Mouse (Mus musculus) neural tube, embryonic 12.5 days (tissue): ENCODE measurements around the gene Got1. TPM values are rescaled to one million over a fixed set of nuclear protein-coding genes. Genes with fewer than 3 reads are reported as not detected.
"Not testable (repeated sequence)": the region's sequence is repeated elsewhere in the genome, so short reads cannot be mapped to it uniquely, and the experiment has no call there.

ENCODE experiments used
- ATAC-seq: fragments of 200-750 bp; cut with Nextera tagmentation; 2 replicates; pipeline ENCODE4 v1.8.0; 2017; ENCODE audit warnings: low read depth, mild to moderate bottlenecking, moderate TSS enrichment, moderate library complexity; ENCODE audit not compliant: low FRiP score
- H3K27ac ChIP-seq: fragments of 300-500 bp; sonication (generic); 2 replicates; pipeline ENCODE4 v1.5.1; 2016
- H3K27me3 ChIP-seq: fragments of 300-500 bp; sonication (generic); replicated peaks from 2 replicates; pipeline ENCODE4 v1.6.1; 2016; ENCODE audit warnings: mild to moderate bottlenecking
- H3K36me3 ChIP-seq: fragments of 300-500 bp; sonication (generic); 2 replicates; pipeline ENCODE4 v1.6.1; 2016; ENCODE audit warnings: mild to moderate bottlenecking
- H3K4me1 ChIP-seq: fragments of 300-500 bp; sonication (generic); 2 replicates; pipeline ENCODE4 v1.6.1; 2016
- H3K4me2 ChIP-seq: fragments of 300-500 bp; sonication (generic); replicated peaks from 2 replicates; pipeline ENCODE4 v1.6.1; 2016; ENCODE audit warnings: mild to moderate bottlenecking
- H3K4me3 ChIP-seq: fragments of 300-500 bp; sonication (generic); 2 replicates; pipeline ENCODE4 v1.5.1; 2016
- H3K9ac ChIP-seq: fragments of 300-500 bp; sonication (generic); 2 replicates; pipeline ENCODE4 v1.6.1; 2016; ENCODE audit warnings: mild to moderate bottlenecking
- H3K9me3 ChIP-seq: fragments of 300-500 bp; sonication (generic); 2 replicates; pipeline ENCODE4 v1.6.1; 2016; ENCODE audit warnings: mild to moderate bottlenecking
- WGBS: fragments of 180-500 bp; shearing (Covaris S2); methylation state at CpG from one replicate; pipeline ENCODE4 v1.1.7; 2016; 5-methylcytosine and 5-hydroxymethylcytosine counted together
- polyA plus RNA-seq: library from polyadenylated mRNA; unstranded; fragments of >200 nt; fragmentation: Nextera tagmentation; extraction: Ambion mirVana; gene quantifications from 2 replicates; pipeline ENCODE4 v1.2.1, GENCODE M21; 2016

The Got1 gene
- polyA plus RNA-seq, 1 experiment from 2014 or later, result 69.7 TPM

DNA sequence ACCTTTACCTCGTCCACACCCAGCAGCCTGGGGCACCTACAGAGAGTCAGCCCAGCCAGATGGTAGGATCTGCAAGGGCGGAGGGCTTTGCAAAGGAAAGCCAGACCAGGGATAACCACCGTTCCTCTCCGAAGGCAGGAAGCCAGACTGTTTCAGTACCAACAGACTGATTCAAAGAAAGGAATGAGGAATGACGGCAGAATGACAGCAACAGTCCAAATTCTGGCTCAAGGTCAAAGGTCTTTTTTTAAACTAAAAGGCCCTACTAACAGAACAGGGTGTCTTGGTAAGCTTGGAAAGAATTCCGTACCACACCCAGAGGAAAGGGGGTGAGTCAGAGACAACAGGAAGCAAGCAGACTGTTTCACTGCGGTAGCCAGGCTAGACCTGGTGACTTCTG is 25.5 kb downstream of the Got1 start:
- H3K9ac ChIP-seq, result no peak overlapping the region
- H3K9me3 ChIP-seq, result no peaks in the 10 kb centered on the region
- H3K27me3 ChIP-seq, result no peaks in the 10 kb centered on the region
- WGBS, result 90% methylated on average over 7 of the region's 7 CpGs
- peaks cover 31% of the 10 kb centered on the region for H3K36me3 ChIP-seq
- H3K4me3 ChIP-seq, result no peak overlapping the region
- no peak for ATAC-seq
- 0 out of 2 replicates have a peak, but pooled peaks cover 2% of the 10 kb centered on the region for H3K4me1 ChIP-seq
- H3K4me2 ChIP-seq, result no peak overlapping the region
- H3K27ac ChIP-seq, result no peak overlapping the region

DNA sequence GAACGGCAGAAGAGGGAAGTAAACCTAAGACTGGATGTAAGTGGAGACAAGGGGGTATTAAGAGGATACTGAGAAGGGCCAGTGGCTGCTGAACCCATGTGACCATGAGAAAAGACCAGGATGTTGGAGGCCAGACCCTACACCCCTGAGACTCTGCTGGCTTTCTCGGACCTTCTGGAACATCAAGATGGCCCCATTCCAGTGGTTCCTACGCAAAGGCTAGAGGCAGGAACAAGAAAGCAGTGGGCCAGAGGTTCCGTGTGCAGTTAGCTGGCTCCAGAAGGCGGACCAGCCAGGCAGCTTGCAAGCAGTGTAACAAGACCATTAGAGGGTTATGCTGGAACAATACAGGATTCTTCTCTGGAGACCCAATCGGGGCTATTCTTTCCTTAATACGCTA is 27.0 kb downstream of the Got1 start:
- Histone ChIP-seq H3K27ac (no peak overlapping the region), H3K9ac (no peak overlapping the region), H3K4me1 (0 out of 2 replicates have a peak, but pooled peaks cover 2% of the 10 kb centered on the region), H3K4me2 (no peak overlapping the region), H3K9me3 (no peaks in the 10 kb centered on the region), H3K4me3 (no peak overlapping the region), H3K27me3 (no peaks in the 10 kb centered on the region), H3K36me3 (peaks cover 25% of the 10 kb centered on the region)
- 83% methylated on average over 7 of the region's 7 CpGs for WGBS
- no peak for ATAC-seq

DNA sequence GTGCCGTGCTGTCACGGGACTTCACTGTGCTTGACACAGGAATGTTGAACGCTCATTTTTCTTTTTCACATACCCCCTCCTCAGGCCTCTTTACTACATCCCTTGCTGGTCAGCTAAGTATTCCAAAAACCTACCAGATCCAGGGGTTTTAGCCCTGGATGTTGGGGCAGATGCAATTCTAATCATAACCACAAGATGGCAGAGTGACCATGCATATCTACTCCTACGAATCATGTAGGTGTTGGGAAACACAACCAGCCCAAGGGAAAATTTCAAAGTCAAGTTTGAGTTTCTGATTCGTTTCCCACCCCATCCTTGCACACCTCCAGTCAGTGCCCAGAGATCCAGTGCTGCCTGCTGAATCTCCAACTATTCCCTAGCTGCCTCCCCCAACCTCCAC is 28.6 kb downstream of the Got1 start:
- H3K9me3 ChIP-seq, result no peaks in the 10 kb centered on the region
- no peaks in the 10 kb centered on the region for H3K27me3 ChIP-seq
- H3K36me3 ChIP-seq, result peaks cover 18% of the 10 kb centered on the region
- no peak overlapping the region for H3K9ac ChIP-seq
- 0 out of 2 replicates have a peak, but pooled peaks cover 2% of the 10 kb centered on the region for H3K4me1 ChIP-seq
- no peak overlapping the region for H3K4me2 ChIP-seq
- H3K27ac ChIP-seq, result no peak overlapping the region
- H3K4me3 ChIP-seq, result no peak overlapping the region
- no peak for ATAC-seq
- 21% methylated on average over 5 of the region's 5 CpGs for WGBS

DNA sequence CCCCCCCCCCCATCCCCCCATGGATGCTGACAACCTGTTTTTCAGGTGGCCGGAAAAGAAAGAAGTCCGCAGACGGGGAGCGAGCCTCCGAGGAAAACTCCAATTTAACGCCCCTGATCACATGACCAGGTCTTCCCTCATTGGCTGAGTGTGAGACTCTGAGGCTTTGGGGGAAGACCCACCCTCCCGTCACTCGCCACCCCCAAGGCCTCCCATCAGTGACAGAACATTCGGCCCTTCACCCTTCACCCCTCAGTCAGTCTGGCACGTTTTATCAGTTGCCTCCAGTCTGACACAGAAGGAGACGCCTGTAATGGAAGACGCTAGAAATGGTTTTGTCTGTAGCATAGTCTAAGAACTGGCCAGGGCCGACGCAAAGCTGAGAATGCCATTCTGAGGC is 29.5 kb downstream of the Got1 start:
- peak overlapping the region; percentile 38; the same call in 1 of the 2 replicates for H3K9ac ChIP-seq
- H3K36me3 ChIP-seq, result peaks cover 9% of the 10 kb centered on the region
- H3K4me1 ChIP-seq, result 0 out of 2 replicates have a peak, but pooled peaks cover 2% of the 10 kb centered on the region
- peak overlapping the region; percentile 64 for H3K4me2 ChIP-seq
- H3K4me3 ChIP-seq, result peak overlapping the region; percentile 23
- 13% methylated on average over 14 of the region's 14 CpGs for WGBS
- no peak overlapping the region for H3K27ac ChIP-seq
- H3K9me3 ChIP-seq, result no peaks in the 10 kb centered on the region
- peak; percentile 48; the same call in 1 of the 2 replicates for ATAC-seq
- no peaks in the 10 kb centered on the region for H3K27me3 ChIP-seq

DNA sequence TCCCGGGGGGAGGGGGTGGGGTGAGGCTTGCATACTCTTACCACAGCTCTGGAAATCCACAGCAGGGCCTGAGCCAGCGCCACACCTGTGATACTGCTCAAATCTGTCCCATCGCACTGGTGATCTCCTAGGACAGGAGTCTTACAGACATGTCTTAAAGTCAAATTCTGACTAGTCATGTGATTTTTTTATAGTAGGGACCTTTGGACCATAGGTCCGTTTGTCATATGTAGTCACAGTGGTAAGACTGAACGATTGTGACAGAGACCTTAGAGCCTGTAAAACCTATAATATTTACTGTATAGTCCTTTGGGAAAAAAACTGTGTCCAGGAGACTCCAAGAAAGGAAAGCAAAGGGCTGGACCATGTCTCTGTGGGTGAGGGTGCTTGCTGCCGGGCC is 30.5 kb downstream of the Got1 start:
- 80% methylated on average over 6 of the region's 6 CpGs for WGBS
- H3K4me1 ChIP-seq, result 0 out of 2 replicates have a peak, but pooled peaks cover 2% of the 10 kb centered on the region

DNA sequence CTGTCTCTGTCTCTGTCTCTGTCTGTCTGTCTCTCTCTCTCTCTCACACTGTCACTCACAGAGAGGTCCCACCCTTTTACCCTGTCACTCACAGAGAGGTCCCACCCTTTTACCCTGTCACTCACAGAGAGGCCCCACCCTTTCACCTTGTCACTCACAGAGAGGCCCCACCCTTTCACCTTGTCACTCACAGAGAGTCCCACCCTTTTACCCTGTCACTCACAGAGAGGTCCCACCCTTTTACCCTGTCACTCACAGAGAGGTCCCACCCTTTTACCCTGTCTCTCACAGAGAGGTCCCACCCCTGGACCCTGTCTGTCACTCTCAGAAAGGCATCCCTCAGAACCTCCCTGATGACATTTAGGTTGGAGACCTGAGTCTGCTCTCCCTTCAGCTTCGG is 31.1 kb downstream of the Got1 start:
- not testable (repeated sequence) for H3K36me3 ChIP-seq, H3K4me3 ChIP-seq, H3K9me3 ChIP-seq

More for the DNA sequence above, 30.5 kb downstream of the Got1 start:
- Histone ChIP-seq H3K36me3 (peaks cover 5% of the 10 kb centered on the region; the same call in 1 of the 2 replicates), H3K9ac (no peak overlapping the region), H3K9me3 (no peaks in the 10 kb centered on the region), H3K4me3 (no peak overlapping the region), H3K27me3 (no peaks in the 10 kb centered on the region), H3K27ac (no peak overlapping the region), H3K4me2 (no peak overlapping the region)
- no peak for ATAC-seq

DNA sequence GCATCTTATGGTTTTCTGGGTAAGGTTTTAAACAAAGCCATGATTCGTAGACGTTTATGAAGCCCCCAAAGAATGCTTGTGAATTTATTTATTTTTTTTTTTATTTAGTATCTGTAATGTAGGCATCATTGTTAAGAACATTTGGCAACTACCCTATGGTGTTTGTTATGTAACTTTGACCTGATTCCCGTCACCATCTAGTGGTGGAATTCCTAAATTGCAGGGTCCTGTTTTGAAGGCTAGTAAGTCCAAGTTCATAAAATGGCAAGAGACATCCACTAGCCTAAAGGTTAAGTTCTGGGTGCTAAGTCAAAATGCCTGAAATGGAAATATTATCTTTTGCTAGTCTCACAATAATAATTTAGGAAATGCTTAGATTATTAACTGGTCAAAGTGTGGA is 37.0 kb downstream of the Got1 start:
- 43% methylated on average over 3 of the region's 3 CpGs for WGBS
- Histone ChIP-seq H3K9me3 (no peaks in the 10 kb centered on the region), H3K4me2 (no peak overlapping the region), H3K27me3 (no peaks in the 10 kb centered on the region), H3K4me1 (no peaks in the 10 kb centered on the region), H3K4me3 (no peak overlapping the region), H3K9ac (no peak overlapping the region), H3K27ac (no peak overlapping the region), H3K36me3 (no peaks in the 10 kb centered on the region)
- no peak for ATAC-seq

More for the DNA sequence above, 31.1 kb downstream of the Got1 start:
- H3K4me1 ChIP-seq, H3K27ac ChIP-seq, H3K9ac ChIP-seq, H3K4me2 ChIP-seq, ATAC-seq, H3K27me3 ChIP-seq: not testable (repeated sequence)
- 85% methylated on average over 1 of the region's 1 CpGs for WGBS

DNA sequence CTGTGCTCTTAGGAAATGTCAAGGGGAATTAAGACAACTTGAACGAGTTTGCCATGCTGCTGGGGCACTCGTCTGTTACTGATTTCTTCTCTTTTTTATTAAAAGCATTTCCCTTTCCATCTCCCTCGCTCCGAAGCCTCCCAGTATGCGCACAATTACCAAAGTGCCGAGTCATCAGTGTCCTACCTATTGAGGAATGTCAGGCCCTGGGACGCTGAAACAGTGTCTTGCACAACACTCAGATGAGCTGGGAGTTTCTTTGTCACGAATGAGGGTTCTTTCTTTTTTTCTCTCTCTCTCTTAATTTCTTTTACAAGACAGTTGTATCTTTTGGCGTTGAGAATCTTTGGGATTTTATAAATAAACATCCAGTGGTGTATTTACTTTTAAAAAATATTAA is 43.9 kb downstream of the Got1 start:
- H3K4me3 ChIP-seq, result no peak overlapping the region
- no peaks in the 10 kb centered on the region for H3K36me3 ChIP-seq
- no peaks in the 10 kb centered on the region for H3K27me3 ChIP-seq
- H3K27ac ChIP-seq, result no peak overlapping the region
- ATAC-seq, result no peak
- no peaks in the 10 kb centered on the region for H3K9me3 ChIP-seq
- no peak overlapping the region for H3K9ac ChIP-seq
- 71% methylated on average over 9 of the region's 9 CpGs for whole genome bisulfite sequencing
- H3K4me2 ChIP-seq, result no peak overlapping the region
- no peaks in the 10 kb centered on the region for H3K4me1 ChIP-seq

DNA sequence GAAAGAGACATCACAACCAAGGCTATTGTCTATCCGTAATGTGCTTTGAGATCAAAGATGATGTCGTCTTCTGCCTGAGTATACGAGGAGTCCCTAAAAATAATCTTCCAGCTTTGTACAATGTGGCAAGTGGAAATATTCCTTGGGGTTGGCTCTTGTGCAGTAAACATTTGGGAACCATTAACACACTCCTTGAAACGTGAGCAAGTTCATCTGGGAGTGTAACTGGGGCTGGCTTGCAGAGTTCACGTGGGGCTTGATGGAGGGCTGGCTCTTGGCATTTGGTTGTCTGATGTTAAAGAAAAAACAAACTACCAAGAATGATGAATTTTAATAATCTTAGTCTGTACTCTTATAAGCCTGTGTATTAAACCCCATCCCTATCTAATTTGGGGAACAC is 45.0 kb downstream of the Got1 start:
- Histone ChIP-seq H3K36me3 (no peaks in the 10 kb centered on the region), H3K27me3 (no peaks in the 10 kb centered on the region), H3K9me3 (no peaks in the 10 kb centered on the region), H3K4me1 (no peaks in the 10 kb centered on the region), H3K4me3 (no peak overlapping the region), H3K9ac (no peak overlapping the region), H3K4me2 (no peak overlapping the region), H3K27ac (no peak overlapping the region)
- 88% methylated on average over 5 of the region's 5 CpGs for WGBS
- no peak for ATAC-seq

DNA sequence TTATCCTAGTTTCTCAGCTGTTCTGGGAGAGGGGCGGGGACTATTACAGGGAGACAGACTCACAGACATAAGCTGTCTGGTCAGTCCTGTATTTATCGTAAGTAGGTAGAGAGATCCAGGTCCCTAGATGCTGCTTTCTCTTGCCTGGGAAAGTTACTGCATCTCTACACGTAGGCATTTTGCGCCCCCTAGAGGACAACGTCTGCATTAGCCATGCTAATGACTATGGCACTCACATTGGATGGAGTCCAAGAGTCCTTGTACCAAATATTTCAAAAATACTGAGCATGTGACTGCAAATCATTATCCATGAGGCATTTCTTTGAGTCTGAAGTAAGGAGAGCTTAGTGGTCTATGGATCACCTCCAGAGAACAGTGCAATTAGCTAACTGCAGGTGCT is 45.5 kb downstream of the Got1 start:
- Histone ChIP-seq H3K4me1 (no peaks in the 10 kb centered on the region), H3K27ac (no peak overlapping the region), H3K9me3 (no peaks in the 10 kb centered on the region), H3K9ac (no peak overlapping the region), H3K36me3 (no peaks in the 10 kb centered on the region), H3K4me3 (no peak overlapping the region), H3K4me2 (no peak overlapping the region), H3K27me3 (no peaks in the 10 kb centered on the region)
- no peak for ATAC-seq
- 23% methylated on average over 5 of the region's 5 CpGs for WGBS

DNA sequence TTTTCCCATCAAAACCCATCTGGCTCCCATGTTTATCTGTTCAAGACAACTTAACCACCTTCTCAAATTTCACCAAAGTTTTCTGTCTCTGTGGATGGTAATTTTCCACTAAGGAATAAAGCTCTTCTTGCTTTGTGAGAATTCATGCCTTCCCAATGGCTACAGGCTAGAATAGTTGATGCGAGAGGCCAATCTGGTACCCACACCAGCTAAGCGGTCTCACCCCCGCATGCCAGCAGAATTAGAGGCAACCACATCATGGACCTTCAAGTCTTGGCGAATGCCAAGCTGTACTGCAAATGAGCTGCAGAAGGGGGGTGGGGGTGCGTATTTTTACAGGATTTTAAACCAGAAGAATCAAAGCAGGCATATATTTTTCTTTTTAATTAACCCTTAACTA is 47.0 kb downstream of the Got1 start:
- ATAC-seq, result no peak
- WGBS, result 91% methylated on average over 5 of the region's 5 CpGs
- H3K27me3 ChIP-seq, result no peaks in the 10 kb centered on the region
- no peaks in the 10 kb centered on the region for H3K36me3 ChIP-seq
- H3K4me1 ChIP-seq, result no peaks in the 10 kb centered on the region
- H3K4me3 ChIP-seq, result no peak overlapping the region
- no peak overlapping the region for H3K9ac ChIP-seq
- no peak overlapping the region for H3K4me2 ChIP-seq
- H3K9me3 ChIP-seq, result no peaks in the 10 kb centered on the region
- no peak overlapping the region for H3K27ac ChIP-seq

DNA sequence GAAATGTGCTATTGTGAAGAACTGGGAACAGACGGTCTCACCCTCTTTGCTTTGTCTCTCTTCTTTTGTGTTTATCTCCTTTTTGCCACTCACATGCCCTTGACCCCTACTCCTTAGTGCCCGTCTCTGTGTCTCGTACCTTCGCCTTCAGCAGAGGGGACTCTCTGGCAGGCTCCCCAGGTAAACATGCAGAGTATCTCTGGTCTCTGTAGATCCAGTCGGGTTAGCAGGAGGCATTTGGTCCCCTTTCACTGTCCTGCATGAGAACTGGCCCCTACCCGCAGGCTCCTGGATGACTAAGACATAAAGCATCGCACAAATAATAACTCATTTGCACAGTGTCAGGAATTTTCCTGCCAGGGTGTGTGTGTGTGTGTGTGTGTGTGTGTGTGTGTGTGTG is 48.3 kb downstream of the Got1 start:
- no peak overlapping the region for H3K4me2 ChIP-seq
- no peak for ATAC-seq
- no peak overlapping the region for H3K27ac ChIP-seq
- WGBS, result 75% methylated on average over 7 of the region's 7 CpGs
- no peak overlapping the region for H3K4me3 ChIP-seq
- H3K9me3 ChIP-seq, result no peaks in the 10 kb centered on the region
- no peak overlapping the region for H3K9ac ChIP-seq
- no peaks in the 10 kb centered on the region for H3K36me3 ChIP-seq
- H3K27me3 ChIP-seq, result no peaks in the 10 kb centered on the region
- no peaks in the 10 kb centered on the region for H3K4me1 ChIP-seq

DNA sequence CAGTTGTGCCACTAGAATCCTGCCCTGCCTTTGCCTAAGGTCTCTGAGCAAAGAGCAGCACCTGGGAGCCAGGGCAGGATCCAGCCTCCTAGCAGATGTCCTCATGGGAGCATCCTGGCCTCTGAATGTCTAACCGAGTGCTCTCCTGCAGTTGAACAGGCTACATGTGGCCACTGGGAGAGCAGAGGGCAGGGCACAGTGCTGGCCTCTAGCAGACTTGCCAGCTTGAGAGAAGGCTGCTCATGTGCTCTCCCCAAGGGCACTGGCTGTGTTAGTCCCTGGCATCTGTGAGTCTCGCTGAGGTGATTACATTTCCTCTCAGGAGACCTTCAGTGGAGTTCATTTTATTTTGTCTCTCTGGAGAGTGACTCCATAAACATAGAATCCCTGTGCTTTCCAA is 48.8 kb downstream of the Got1 start:
- no peaks in the 10 kb centered on the region for H3K4me1 ChIP-seq
- WGBS, result 61% methylated on average over 2 of the region's 2 CpGs
- H3K9me3 ChIP-seq, result no peaks in the 10 kb centered on the region
- H3K36me3 ChIP-seq, result no peaks in the 10 kb centered on the region
- no peak overlapping the region for H3K9ac ChIP-seq
- H3K4me3 ChIP-seq, result no peak overlapping the region
- ATAC-seq, result no peak
- H3K4me2 ChIP-seq, result no peak overlapping the region
- H3K27me3 ChIP-seq, result no peaks in the 10 kb centered on the region
- H3K27ac ChIP-seq, result no peak overlapping the region
